Mouse (Mus musculus) liver, embryonic 14.5 days (tissue): Measurements from ENCODE around the gene Anxa6. TPM values are rescaled to one million over a fixed set of nuclear protein-coding genes. Genes with fewer than 3 reads are reported as not detected.
A peak's percentile ranks its signal among the peaks of the same experiment; 100 is the strongest.

Experiments used
- ATAC-seq: fragments of 200-750 bp; cut with Nextera tagmentation; 2 replicates; pipeline ENCODE4 v1.8.0; 2017; ENCODE audit warnings: moderate number of reproducible peaks, mild to moderate bottlenecking, moderate library complexity; ENCODE audit not compliant: insufficient read depth
- DNase-seq, 3 experiments: peaks; one replicate each; pipeline ENCODE4 v3.0.0-alpha.2; 2012 to 2013; ENCODE audit warnings: low read depth in 3 of 3, low spot score in 3 of 3
- H3K27ac ChIP-seq: fragments of 300-500 bp; sonication (generic); 2 replicates; pipeline ENCODE4 v1.5.1; 2014; ENCODE audit warnings: moderate library complexity, mild to moderate bottlenecking, control low read depth, inconsistent platforms
- H3K27me3 ChIP-seq: fragments of 300-500 bp; sonication (generic); 2 replicates; pipeline ENCODE4 v1.6.1; 2014; ENCODE audit warnings: mild to moderate bottlenecking, low read length, moderate library complexity; ENCODE audit not compliant: control insufficient read depth, insufficient read depth
- H3K36me3 ChIP-seq: fragments of 300-500 bp; sonication (generic); replicated peaks from 2 replicates; pipeline ENCODE4 v1.6.1; 2014; ENCODE audit warnings: low read depth; ENCODE audit not compliant: control insufficient read depth, insufficient read depth
- H3K4me1 ChIP-seq, 2 experiments: fragments of 200-500 bp in 1 of 2; fragments of 300-500 bp in 1 of 2; sonication (generic) in 1 of 2; replicated peaks; 2 replicates each; pipeline ENCODE4 v1.6.1; 2012 to 2014; ENCODE audit warnings: antibody characterized with exemption in 1 of 2, inconsistent platforms in 1 of 2, low read length in 1 of 2; ENCODE audit not compliant: control insufficient read depth in 2 of 2, insufficient read depth in 2 of 2
- H3K4me2 ChIP-seq: fragments of 300-500 bp; sonication (generic); 2 replicates; pipeline ENCODE4 v1.6.1; 2014; ENCODE audit warnings: low read depth, mild to moderate bottlenecking, control low read depth, moderate library complexity
- H3K4me3 ChIP-seq, 2 experiments: fragments of 200-500 bp in 1 of 2; fragments of 300-500 bp in 1 of 2; sonication (generic) in 1 of 2; 2 replicates each; pipeline ENCODE4 v1.5.1; 2012 to 2014; ENCODE audit warnings: low read depth in 2 of 2, low read length in 2 of 2, mild to moderate bottlenecking in 2 of 2, control low read depth in 1 of 2, inconsistent platforms in 1 of 2, moderate library complexity in 1 of 2; ENCODE audit not compliant: insufficient read depth in 1 of 2
- H3K9ac ChIP-seq: fragments of 300-500 bp; sonication (generic); replicated peaks from 2 replicates; pipeline ENCODE4 v1.6.1; 2014; ENCODE audit warnings: mild to moderate bottlenecking, control low read depth, moderate library complexity
- H3K9me3 ChIP-seq: fragments of 300-500 bp; sonication (generic); 2 replicates; pipeline ENCODE4 v1.6.1; 2016; ENCODE audit warnings: low read length, mixed read lengths; ENCODE audit not compliant: control insufficient read depth
- CTCF ChIP-seq: IDR thresholded peaks from 2 replicates; pipeline ENCODE4 v1.5.1; 2016; ENCODE audit warnings: antibody characterized with exemption, low read depth, control low read depth
- EP300 ChIP-seq: IDR thresholded peaks from 2 replicates; pipeline ENCODE4 v1.6.1; 2016; ENCODE audit warnings: antibody characterized with exemption, low read depth
- WGBS: fragments of 180-500 bp; shearing (Covaris S2); extraction: QIAGEN DNeasy Blood & Tissue Kit; methylation state at CpG from one replicate; pipeline ENCODE4 v1.1.7; 2014; ENCODE audit not compliant: insufficient replicate concordance; 5-methylcytosine and 5-hydroxymethylcytosine counted together
- polyA plus RNA-seq, 2 experiments: library from polyadenylated mRNA; depleted of rRNA in 1 of 2; stranded (reverse) in 1 of 2; unstranded in 1 of 2; fragments of >200 nt; fragmentation: Nextera tagmentation in 1 of 2; extraction: Ambion mirVana in 1 of 2; gene quantifications; 2 replicates each; pipeline versions ENCODE4 v1.2.1 to v1.2.3; 2012 to 2014

Anxa6 gene
- polyA plus RNA-seq, 2 experiments = 24.2 to 36.7 TPM

GRCm38 (mm10) chr11:55032286-55032685 lies 959 bp downstream of the Anxa6 start:
- no peaks in the 10 kb centered on the region for H3K36me3 ChIP-seq
- H3K9me3 ChIP-seq = no peaks in the 10 kb centered on the region
- ATAC-seq = no peak
- H3K27me3 ChIP-seq = no peaks in the 10 kb centered on the region
- no peak overlapping the region for H3K27ac ChIP-seq
- H3K4me1 ChIP-seq = peaks cover 4 to 18% of the 10 kb centered on the region in 2 experiments; a peak in 2 of 4 replicates
- TF ChIP-seq EP300 = no peak
- TF ChIP-seq CTCF = no peak
- H3K9ac ChIP-seq = no peak overlapping the region
- DNase-seq = no peak
- H3K4me3 ChIP-seq = peak overlapping the region; percentile 47 to 60
- peak overlapping the region; percentile 75 for H3K4me2 ChIP-seq
- WGBS = 21% methylated on average over 5 of the region's 5 CpGs

- DNase-seq (no peak), ATAC-seq (no peak)
- H3K27me3 ChIP-seq = no peaks in the 10 kb centered on the region
- peak overlapping the region; percentile 46 to 60; a peak in 1 of 4 replicates for H3K4me3 ChIP-seq
- peaks cover 4 to 19% of the 10 kb centered on the region in 2 experiments; a peak in 2 of 4 replicates for H3K4me1 ChIP-seq
- 29% methylated on average over 1 of the region's 4 CpGs for WGBS
- H3K36me3 ChIP-seq = no peaks in the 10 kb centered on the region
- H3K4me2 ChIP-seq = peak overlapping the region; percentile 75
- H3K9ac ChIP-seq = no peak overlapping the region
- no peak for TF ChIP-seq CTCF
- no peak for TF ChIP-seq EP300
- H3K9me3 ChIP-seq = no peaks in the 10 kb centered on the region
- H3K27ac ChIP-seq = no peak overlapping the region
These were observed 1.3 kb downstream of the Anxa6 start for GRCm38 (mm10) chr11:55031991-55032280.

GRCm38 (mm10) chr11:55031211-55031990 lies 1.8 kb downstream of the Anxa6 start:
- TF ChIP-seq CTCF (no peak), EP300 (no peak)
- no peaks in the 10 kb centered on the region for H3K9me3 ChIP-seq
- H3K9ac ChIP-seq = no peak overlapping the region
- 0 out of 4 replicates have a peak overlapping the region, but pooled peaks of 1 of the 2 experiments have one; percentile 16 for H3K4me3 ChIP-seq
- H3K4me2 ChIP-seq = peak overlapping the region; percentile 75
- WGBS = 14% methylated on average over 10 of the region's 10 CpGs
- H3K36me3 ChIP-seq = no peaks in the 10 kb centered on the region
- H3K27ac ChIP-seq = no peak overlapping the region
- DNase-seq (no peak), ATAC-seq (no peak)
- H3K27me3 ChIP-seq = no peaks in the 10 kb centered on the region
- peaks cover 4 to 22% of the 10 kb centered on the region in 2 experiments; a peak in 2 of 4 replicates for H3K4me1 ChIP-seq

GRCm38 (mm10) chr11:55028509-55028908 lies 4.7 kb downstream of the Anxa6 start:
- 38% methylated on average over 2 of the region's 2 CpGs for WGBS
- no peak for ATAC-seq
- no peak overlapping the region for H3K27ac ChIP-seq
- TF ChIP-seq EP300 (no peak), CTCF (no peak)
- no peak overlapping the region for H3K4me3 ChIP-seq
- no peaks in the 10 kb centered on the region for H3K9me3 ChIP-seq
- DNase-seq = no peak
- no peak overlapping the region; the same call in 1 of the 2 replicates for H3K4me2 ChIP-seq
- H3K36me3 ChIP-seq = no peaks in the 10 kb centered on the region
- no peaks in the 10 kb centered on the region for H3K27me3 ChIP-seq
- no peak overlapping the region for H3K9ac ChIP-seq
- H3K4me1 ChIP-seq = peaks cover 1 to 29% of the 10 kb centered on the region in 2 experiments; a peak in 2 of 4 replicates

GRCm38 (mm10) chr11:55027204-55027855 lies 5.9 kb downstream of the Anxa6 start:
- TF ChIP-seq CTCF = no peak
- no peak for TF ChIP-seq EP300
- Histone ChIP-seq H3K27me3 (no peaks in the 10 kb centered on the region), H3K9ac (no peak overlapping the region), H3K27ac (no peak overlapping the region), H3K9me3 (no peaks in the 10 kb centered on the region), H3K4me2 (no peak overlapping the region), H3K36me3 (no peaks in the 10 kb centered on the region), H3K4me3 (no peak overlapping the region), H3K4me1 (peaks cover 3 to 40% of the 10 kb centered on the region in 2 experiments; a peak in 2 of 4 replicates)
- 62% methylated on average over 2 of the region's 2 CpGs for WGBS
- ATAC-seq = no peak
- DNase-seq = no peak
